Mouse (Mus musculus): ENCODE results near the gene Epha4. TPM values are rescaled to one million over a fixed set of nuclear protein-coding genes. Genes with fewer than 3 reads are reported as not detected.

The Epha4 gene
- total and polyA plus RNA-seq, 2 experiments from 2014 or later, result 36.0 to 107 TPM

DNA sequence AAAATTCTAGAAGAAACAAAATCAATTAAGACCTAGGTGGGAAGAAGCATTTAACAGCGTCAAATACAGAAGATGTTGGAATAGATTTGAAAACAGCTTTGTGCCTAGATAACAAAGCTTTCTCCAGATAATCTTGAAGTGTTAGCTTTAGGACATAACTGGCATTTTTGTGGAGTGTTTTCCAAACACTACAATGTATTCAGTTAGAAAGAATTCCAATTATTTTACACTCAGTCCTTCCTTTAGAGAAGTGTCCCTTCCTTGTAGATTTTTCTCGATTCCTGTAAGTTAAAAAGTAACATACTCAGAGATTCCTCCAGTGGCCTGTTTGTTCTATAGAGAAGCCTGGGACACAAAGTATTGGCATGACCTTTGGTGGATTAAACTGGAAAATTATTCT is 23.7 kb upstream of the Epha4 start:
- Histone ChIP-seq H3K9ac (replicated peaks; ENCODE audit: low read length) (no peak overlapping the region), H3K4me1 (ENCODE audit: insufficient read depth, low read length) (no peaks in the 10 kb centered on the region), H3K27ac (no peak overlapping the region), H3K4me3 (ENCODE audit: low read length) (no peak overlapping the region), H3K27me3 (ENCODE audit: insufficient read depth, low read length) (no peaks in the 10 kb centered on the region), H3K9me3 (ENCODE audit: low read length) (no peaks in the 10 kb centered on the region), H3K4me2 (ENCODE audit: low read depth, low read length) (no peak overlapping the region), H3K36me3 (ENCODE audit: insufficient read depth, low read length) (no peaks in the 10 kb centered on the region)
- no peak for ATAC-seq
- 68% methylated on average over 2 of the region's 2 CpGs for WGBS
- no peak for DNase-seq (ENCODE audit: low spot score)
- TF ChIP-seq CTCF (IDR thresholded peaks at IDR 0.05; ENCODE audit: low read depth), result no peak

GRCm38 (mm10) chr1:77535905-77536304 is 21.0 kb upstream of the Epha4 start:
- Histone ChIP-seq H3K27me3 (ENCODE audit: insufficient read depth, low read length) (no peaks in the 10 kb centered on the region), H3K9me3 (ENCODE audit: low read length) (no peaks in the 10 kb centered on the region), H3K9ac (replicated peaks; ENCODE audit: low read length) (no peak overlapping the region), H3K4me1 (ENCODE audit: insufficient read depth, low read length) (no peaks in the 10 kb centered on the region), H3K4me3 (ENCODE audit: low read length) (no peak overlapping the region), H3K4me2 (ENCODE audit: low read depth, low read length) (no peak overlapping the region), H3K27ac (no peak overlapping the region), H3K36me3 (ENCODE audit: insufficient read depth, low read length) (no peaks in the 10 kb centered on the region)
- DNase-seq (ENCODE audit: low spot score) (no peak), ATAC-seq (no peak)
- TF ChIP-seq CTCF (IDR thresholded peaks at IDR 0.05; ENCODE audit: low read depth), result no peak
- WGBS, result 87% methylated on average over 5 of the region's 5 CpGs

DNA sequence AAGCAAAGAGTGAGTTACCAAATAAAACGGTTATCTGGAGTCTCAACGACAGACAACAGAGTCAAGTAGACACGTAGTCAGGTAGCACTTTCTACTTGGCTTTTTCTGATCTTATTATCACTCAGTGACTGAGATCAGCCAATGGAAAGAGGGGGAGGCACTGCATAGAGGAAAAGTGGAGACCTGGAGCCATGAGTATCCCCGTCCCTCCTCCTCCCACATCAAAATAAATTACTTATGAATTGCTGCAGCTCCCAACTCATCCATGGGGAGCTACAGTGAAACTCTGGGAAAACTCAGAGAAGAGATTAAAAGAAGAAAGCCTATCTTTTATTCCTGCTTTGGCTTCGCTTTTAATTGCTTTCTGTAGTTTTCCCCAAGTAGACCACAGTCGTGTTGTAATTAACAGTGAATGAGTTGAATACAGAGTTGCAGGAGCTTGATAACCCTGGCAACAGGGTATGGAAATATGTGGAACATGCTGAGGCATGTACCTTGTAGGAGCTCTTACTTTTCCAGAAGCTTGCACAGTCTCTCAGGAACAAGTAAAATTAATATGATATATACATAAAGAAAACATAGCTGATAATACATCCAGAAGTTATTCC is 17.8 kb upstream of the Epha4 start:
- no peak overlapping the region for H3K9ac ChIP-seq (replicated peaks; ENCODE audit: low read length)
- no peak overlapping the region for H3K4me2 ChIP-seq (ENCODE audit: low read depth, low read length)
- no peaks in the 10 kb centered on the region for H3K36me3 ChIP-seq (ENCODE audit: insufficient read depth, low read length)
- H3K4me3 ChIP-seq (ENCODE audit: low read length), result no peak overlapping the region
- WGBS, result 23% methylated on average over 6 of the region's 6 CpGs
- H3K27ac ChIP-seq, result no peak overlapping the region
- H3K27me3 ChIP-seq (ENCODE audit: insufficient read depth, low read length), result no peaks in the 10 kb centered on the region
- DNase-seq (ENCODE audit: low spot score) (no peak), ATAC-seq (0 out of 2 replicates have a peak, but pooled peaks have one; percentile 47)
- no peak for TF ChIP-seq CTCF (IDR thresholded peaks at IDR 0.05; ENCODE audit: low read depth)
- no peaks in the 10 kb centered on the region for H3K9me3 ChIP-seq (ENCODE audit: low read length)
- no peaks in the 10 kb centered on the region for H3K4me1 ChIP-seq (ENCODE audit: insufficient read depth, low read length)

DNA sequence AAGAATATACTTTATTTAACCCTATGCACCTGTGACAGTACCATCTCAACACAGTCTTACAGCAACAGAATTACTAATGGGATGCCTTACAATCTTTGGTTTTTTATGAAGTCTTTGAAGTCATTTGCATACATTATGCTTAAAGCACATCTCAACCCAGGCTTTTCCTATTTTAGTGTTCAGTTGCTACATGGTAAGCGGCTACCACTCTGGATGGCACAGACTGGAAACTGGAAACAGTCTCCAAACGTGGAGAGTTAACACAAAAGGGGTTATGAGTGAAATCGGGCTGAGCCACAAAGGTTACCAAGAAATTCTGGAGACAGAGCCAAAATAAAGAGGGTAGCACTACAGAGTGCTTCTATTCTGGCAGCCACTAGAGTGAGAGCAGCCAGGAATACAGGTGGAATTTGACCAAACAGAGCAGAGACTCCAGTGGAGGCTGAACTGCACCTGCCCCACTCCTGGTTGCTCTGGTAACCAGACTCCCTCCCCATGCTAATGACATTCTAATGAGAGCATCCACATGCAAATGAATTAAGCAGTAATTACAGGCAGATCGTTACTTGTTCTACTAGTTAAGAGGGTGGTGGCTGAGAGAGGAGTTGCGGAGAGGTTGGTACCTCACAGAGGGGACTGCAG is 17.2 kb upstream of the Epha4 start:
- no peak overlapping the region for H3K4me2 ChIP-seq (ENCODE audit: low read depth, low read length)
- H3K4me1 ChIP-seq (ENCODE audit: insufficient read depth, low read length), result no peaks in the 10 kb centered on the region
- no peak overlapping the region for H3K27ac ChIP-seq
- ATAC-seq, result peak; percentile 59
- DNase-seq (ENCODE audit: low spot score), result peak; percentile 42
- no peaks in the 10 kb centered on the region for H3K9me3 ChIP-seq (ENCODE audit: low read length)
- TF ChIP-seq CTCF (IDR thresholded peaks at IDR 0.05; ENCODE audit: low read depth), result no peak
- H3K27me3 ChIP-seq (ENCODE audit: insufficient read depth, low read length), result no peaks in the 10 kb centered on the region
- WGBS, result 25% methylated on average over 5 of the region's 5 CpGs
- no peak overlapping the region for H3K9ac ChIP-seq (replicated peaks; ENCODE audit: low read length)
- no peaks in the 10 kb centered on the region for H3K36me3 ChIP-seq (ENCODE audit: insufficient read depth, low read length)
- H3K4me3 ChIP-seq (ENCODE audit: low read length), result no peak overlapping the region

DNA sequence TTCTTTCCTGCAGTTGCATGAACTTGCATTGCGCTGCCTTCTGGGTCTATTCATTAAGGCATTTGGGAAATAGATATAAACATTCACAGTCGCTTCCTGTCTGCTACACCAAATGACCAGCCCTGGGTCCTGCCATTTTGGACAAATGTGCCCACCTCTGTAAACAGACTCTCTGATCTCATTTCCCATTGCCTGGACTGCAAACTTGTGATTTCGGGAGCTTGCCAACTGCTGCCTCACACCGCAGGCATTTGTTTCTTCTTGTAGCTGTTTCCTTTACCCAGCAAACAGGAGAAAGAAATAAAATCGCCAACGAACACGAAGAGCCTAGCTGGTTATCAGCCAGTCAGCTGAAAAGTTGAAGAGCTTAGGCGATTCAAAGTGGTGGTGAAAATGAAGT is 10.2 kb upstream of the Epha4 start:
- H3K9ac ChIP-seq (replicated peaks; ENCODE audit: low read length), result no peak overlapping the region
- H3K9me3 ChIP-seq (ENCODE audit: low read length), result no peaks in the 10 kb centered on the region
- H3K36me3 ChIP-seq (ENCODE audit: insufficient read depth, low read length), result no peaks in the 10 kb centered on the region
- 80% methylated on average over 8 of the region's 8 CpGs for WGBS
- no peak overlapping the region for H3K27ac ChIP-seq
- no peak for TF ChIP-seq CTCF (IDR thresholded peaks at IDR 0.05; ENCODE audit: low read depth)
- H3K4me3 ChIP-seq (ENCODE audit: low read length), result no peak overlapping the region
- H3K27me3 ChIP-seq (ENCODE audit: insufficient read depth, low read length), result no peaks in the 10 kb centered on the region
- H3K4me1 ChIP-seq (ENCODE audit: insufficient read depth, low read length), result 0 out of 2 replicates have a peak, but pooled peaks cover 4% of the 10 kb centered on the region
- no peak overlapping the region for H3K4me2 ChIP-seq (ENCODE audit: low read depth, low read length)
- DNase-seq (ENCODE audit: low spot score) (no peak), ATAC-seq (no peak)

GRCm38 (mm10) chr1:77523354-77523753 is 8.5 kb upstream of the Epha4 start:
- no peak overlapping the region for H3K4me3 ChIP-seq (ENCODE audit: low read length)
- no peaks in the 10 kb centered on the region for H3K9me3 ChIP-seq (ENCODE audit: low read length)
- H3K27ac ChIP-seq, result no peak overlapping the region
- 0 out of 2 replicates have a peak, but pooled peaks cover 4% of the 10 kb centered on the region for H3K4me1 ChIP-seq (ENCODE audit: insufficient read depth, low read length)
- no peak overlapping the region for H3K9ac ChIP-seq (replicated peaks; ENCODE audit: low read length)
- TF ChIP-seq CTCF (IDR thresholded peaks at IDR 0.05; ENCODE audit: low read depth), result no peak
- H3K36me3 ChIP-seq (ENCODE audit: insufficient read depth, low read length), result no peaks in the 10 kb centered on the region
- WGBS, result 57% methylated on average over 2 of the region's 2 CpGs
- ATAC-seq, result no peak
- no peak overlapping the region for H3K4me2 ChIP-seq (ENCODE audit: low read depth, low read length)
- H3K27me3 ChIP-seq (ENCODE audit: insufficient read depth, low read length), result no peaks in the 10 kb centered on the region
- DNase-seq (ENCODE audit: low spot score), result no peak

Data from hindbrain, postnatal 0 days (tissue).